Mouse (Mus musculus): Measurements from ENCODE around the gene Sdk1.
A peak's percentile ranks its signal among the peaks of the same experiment; 100 is the strongest.

Sdk1 gene

GRCm38 (mm10) chr5:141240841-141241543, at the start of gene Sdk1:
TSS of gene Sdk1 (plus strand) at chr5:141241490.
- DNase-seq, result peak; percentile 88 to 91

DNA sequence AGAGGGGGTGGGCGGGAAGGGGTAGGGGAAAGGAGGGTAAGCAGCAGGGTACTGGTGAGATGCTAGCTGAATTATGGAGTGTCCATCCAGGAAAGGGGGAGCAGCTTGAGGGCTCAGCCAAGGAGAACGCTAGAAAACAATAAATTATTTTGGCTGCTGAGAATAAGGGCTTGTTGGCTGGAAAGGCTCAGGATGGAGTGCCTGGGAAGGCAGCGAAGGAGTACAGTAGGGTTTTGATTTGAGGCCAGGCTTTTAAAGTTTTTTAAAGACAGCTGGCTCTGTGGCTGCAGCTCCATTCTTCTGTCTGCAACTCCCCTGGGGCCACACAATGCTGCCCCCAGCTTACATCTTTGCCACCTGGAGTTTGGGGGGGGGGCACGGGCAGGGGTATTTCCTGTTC, 44.0 kb upstream of the Sdk1 start:
- no peak for DNase-seq

DNA sequence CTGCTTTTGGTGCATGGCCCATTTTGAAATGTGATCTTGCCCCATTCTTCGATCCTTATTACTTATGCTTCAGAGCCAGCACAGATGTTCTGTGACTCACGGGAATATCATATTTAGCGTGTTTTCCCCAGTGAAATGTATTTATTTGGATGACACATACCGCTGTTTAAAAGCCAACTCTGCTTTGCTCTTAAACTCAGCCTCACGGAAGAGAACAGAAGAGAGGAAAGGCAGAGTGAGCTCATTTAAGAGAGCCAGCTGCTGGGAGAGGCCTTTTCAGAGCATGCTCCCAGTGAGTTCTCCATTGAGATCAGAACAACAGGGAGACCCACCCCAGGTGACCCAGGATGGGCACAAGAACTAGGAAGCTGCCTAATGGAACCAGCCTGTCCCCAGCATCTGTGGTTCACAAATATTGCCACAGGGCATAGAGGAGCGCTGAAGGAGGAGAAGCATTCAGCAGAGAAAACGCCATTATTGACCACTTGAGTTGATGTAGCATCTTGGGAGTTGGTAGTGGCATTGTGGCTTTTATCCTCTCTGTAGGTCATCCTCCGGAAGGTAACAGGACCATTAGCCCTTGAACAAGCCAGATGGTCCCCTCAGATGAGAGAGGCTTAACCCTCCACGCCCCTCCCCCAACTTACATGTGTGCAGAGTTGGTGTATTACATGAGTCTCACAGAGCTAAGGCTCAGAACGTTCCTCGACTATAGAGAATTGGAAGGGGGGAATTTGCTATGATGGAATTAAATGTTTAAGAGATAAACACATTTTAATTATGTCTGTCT, 38.8 kb upstream of the Sdk1 start:
- DNase-seq, result no peak

DNA sequence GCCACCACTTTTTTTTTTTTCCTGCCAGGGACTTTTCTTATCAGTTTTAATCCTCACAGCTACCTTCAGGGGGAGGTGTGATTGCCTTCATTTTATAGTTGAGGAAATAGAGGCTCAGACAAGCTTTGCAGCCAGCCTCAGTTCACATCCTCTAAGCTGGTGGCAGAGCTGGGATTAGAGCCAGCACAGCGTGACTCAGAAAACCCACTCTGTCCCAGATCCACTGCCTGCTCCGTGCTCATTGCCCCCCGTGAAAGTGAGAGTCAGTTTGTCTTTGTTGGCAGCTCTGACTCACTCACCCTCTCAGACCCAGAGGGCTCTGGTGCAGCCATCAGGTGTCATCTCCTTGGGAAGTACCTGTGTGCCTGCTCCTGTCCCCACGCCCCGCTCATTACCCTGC, 34.2 kb upstream of the Sdk1 start:
- DNase-seq, result no peak

DNA sequence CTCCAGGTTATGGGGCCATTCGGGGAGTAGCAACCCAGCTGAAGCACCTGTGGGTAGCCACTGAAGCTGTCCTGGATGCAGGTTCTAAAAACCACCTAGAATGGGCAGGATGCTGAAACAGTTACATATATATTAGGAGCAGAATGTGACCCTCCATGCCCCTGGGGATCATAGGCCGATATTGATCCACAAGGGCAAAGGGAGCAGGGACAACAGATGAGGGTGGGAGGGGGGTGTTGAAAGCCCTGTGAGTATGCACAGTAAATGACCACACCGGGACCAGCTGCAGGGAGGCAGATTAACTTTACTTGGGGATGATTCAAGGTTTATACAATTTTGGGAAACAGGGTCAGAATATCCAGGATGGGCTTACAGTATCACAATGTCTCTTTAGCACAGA, 16.0 kb upstream of the Sdk1 start:
- no peak for DNase-seq

DNA sequence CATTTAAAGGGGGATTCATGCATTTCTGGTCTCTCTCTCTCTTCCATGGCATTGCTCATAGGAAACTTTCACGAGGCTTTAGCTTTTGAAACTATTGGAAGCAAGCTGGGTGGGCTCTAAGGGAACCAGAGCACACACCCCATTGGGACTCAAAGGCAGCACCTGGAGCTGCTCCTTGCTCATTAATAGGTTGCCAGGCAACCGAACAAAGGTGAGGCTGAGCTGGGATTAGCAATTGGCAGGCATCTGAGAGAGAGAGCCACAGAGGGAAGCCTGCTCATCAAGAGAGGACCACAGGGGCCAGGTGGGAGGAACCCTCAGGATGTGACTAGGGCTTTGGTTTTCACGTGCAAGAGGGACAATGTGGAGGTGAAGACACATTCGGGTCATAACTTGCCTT, 7.0 kb upstream of the Sdk1 start:
- DNase-seq, result no peak

DNA sequence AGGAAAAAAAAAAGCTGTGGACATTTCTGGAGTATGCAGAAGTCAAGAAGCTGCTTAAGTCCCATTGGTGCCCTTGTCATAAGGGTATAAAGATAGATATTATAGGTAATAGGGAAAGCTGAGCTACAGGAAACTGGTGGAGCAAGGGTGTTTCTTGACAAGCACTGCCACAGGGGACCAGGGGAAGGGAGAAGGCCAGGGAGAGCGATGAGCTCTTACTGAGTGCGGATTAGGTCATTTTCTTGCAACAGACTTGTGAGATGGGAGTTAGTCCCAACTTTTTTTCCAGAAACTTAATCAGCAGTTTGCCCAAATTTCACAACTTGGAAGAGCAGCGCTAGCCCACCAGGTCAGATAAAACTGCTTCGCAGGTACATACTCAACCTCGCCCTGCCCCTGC, 1.9 kb upstream of the Sdk1 start:
- no peak for DNase-seq

DNA sequence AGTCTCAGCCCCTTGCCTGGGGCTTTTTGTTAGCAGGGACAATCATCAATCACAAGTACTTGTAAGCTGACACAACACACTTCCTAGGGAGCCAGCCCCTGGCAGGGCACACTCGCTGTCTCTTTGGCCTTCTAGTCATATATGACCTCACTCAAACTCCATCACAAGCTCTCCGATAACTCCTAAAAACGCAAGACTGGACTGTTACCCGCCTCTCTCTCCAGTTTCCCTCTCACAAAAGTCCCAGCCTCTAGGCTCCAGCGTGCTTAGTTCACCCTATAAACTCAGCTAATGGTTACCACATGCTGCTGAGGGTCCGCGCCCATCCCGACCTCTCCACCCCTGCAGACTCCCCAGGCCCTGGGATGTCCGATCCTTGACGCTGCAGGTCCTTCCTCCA, 849 bp upstream of the Sdk1 start:
- DNase-seq, result no peak

DNA sequence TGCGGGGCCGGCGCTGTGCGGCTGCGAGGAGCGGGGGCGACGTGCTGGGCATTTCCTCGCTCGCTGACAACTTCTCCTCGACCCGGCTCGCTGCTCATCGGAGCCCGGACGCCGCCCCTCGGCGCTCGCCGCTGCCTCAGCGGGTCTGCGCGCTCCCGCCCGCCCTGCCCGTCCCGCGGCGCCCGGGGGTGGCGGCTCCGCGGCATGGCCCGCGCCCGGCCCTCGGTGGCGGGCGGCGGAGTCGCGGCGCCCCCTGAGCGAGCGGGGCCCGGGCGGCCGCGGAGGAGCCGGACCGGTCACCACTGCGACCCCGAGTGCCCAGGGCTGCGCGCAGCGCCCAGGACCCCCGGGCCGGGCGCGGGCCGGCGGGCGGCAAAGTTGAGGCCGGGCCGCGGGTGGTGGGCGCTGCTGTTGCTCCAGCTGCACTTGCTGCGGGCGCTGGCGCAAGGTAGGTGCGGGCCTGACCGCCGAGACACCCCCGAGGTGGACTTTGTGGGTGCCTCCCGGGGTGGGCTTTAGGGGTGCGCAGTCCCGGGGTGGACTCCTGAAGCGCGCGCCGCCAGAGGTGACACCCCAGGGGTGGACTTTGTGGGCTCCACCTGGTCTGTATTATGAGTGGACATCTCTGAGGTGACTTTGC, 475 bp downstream of the Sdk1 start:
- DNase-seq, result peak in 1 of 2 experiments; percentile 17

DNA sequence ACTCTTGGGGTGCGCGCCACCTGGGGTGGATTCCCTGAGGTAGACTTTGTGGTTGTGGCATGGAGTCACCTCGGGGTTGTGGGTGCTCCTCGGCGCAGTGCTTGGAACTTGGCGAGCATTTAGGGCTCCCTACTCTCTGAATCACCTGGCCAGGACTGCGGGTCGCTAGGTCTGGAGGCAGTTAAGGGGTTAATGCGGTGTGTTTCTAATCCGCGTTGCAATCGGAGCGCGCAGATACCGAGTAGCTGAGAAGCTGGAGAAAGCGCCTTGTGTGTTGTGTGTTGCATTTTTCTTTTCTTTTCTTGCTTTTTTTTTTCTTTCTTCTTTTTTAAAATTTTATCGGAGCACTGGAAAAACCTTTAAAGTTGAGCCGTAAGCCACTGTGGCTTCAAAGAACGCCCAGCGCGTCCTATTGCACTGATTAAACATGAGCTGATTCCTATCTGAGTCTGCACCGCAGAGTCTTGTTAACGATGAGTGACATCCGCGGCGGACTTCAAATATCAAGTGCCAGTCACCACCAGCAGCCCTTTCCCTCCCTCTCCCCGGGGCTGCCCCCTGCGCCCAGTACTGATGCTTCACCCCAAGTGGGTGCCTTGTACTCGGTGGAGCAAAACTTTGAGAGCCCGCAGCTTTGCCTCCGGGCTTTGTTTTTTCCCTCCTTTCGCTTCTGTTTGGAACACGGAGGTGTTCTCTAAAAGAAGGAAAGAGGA, 2.1 kb downstream of the Sdk1 start:
- no peak for DNase-seq

DNA sequence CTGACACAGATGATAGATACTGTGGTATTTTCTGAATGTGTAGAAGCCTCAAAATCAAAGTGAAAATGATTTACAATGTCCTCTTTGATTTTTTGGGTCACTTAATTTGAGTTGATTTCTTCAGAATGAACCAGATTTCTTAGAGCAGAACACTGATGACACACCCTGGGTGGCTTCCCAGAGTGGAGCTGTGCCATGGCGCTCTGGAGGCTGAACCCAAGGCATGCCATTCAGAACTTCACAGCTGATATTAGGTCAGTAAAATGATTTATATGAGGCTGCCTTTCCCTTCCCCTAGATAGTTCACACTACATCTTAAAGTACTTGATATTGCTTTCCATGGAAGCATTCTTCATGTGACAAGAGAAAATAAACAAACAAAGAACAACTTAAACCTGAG, 23.0 kb downstream of the Sdk1 start:
- DNase-seq, result no peak

DNA sequence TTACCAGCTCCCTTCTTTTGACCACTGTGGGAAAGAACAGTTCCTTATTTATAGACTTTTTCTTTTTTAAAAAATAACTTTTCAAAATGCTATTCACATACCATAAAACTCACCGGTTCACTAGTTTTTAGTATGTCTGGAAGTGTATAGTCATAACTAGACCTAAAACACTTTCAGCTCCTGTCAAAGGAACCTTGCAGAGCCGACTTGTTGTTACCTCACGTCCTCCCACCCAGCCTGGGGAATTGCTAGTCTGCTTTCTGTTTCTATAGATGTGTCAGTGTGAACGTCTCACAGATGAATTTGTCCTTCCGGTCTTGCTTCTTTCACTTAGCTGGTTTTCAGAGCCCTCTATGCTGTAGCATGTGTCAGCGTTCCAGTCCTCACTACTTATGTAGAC, 35.8 kb downstream of the Sdk1 start:
- DNase-seq, result no peak

DNA sequence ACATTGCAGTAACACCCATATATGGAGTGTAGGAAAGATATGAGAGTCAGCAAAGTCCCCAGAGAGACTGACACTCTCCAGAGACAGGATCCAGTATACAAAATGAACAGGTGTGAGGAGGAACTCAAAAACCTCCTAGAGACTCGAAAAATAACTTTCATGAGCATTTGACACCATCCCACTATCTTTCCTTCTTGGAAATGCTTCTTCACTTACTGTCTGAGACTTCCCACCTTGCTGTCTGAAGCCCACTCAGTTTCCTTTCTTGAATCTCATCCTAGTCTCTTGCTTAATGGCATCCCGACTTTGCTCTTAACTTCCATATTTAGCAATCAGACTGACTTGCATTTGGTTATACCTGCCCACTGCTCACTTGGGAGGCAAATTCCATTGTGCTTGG, 40.5 kb downstream of the Sdk1 start:
- DNase-seq, result no peak

DNA sequence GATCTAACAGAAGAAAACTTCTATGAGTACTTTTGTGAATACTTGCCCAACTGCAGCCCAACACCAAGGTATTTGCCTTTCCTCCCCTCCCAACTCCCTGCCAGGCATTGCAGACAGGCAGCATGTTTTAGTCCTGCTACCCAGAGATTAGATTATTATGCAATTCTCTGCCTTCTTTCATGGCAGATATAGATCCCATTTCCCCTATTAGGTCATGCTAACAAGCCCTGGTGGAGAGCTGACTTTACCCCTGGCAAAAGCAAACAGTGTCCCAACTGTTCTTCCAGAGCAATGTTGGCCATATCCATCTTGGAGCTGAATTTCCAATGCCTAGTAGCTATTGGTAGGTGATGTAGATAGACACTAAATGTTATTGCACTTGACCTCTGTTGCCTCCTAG, 48.3 kb downstream of the Sdk1 start:
- DNase-seq, result no peak

GRCm38 (mm10) chr5:141295240-141295639, 54.0 kb downstream of the Sdk1 start:
- no peak for DNase-seq

DNA sequence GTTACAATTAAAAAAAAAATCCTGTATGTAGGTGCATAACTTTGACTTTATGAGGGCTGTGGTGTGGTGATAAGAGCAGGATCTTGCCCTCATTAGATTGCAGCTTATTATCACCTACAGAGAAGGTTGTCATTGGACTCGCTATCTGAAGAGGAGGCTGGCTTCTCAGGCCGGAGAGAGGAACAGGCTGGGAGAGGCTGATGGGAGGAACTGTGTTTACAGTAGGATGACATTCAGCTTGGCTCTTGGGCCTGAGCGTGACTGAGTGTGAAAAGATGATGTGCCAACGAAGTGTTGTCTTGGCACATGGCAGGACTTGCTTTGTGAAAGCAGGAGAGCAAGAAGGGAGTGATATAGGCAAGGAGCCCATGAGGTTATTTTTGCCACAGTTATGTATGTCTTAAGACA, 61.0 kb downstream of the Sdk1 start:
- DNase-seq, result no peak

GRCm38 (mm10) chr5:141303746-141304145, 62.5 kb downstream of the Sdk1 start:
- DNase-seq, result no peak

DNA sequence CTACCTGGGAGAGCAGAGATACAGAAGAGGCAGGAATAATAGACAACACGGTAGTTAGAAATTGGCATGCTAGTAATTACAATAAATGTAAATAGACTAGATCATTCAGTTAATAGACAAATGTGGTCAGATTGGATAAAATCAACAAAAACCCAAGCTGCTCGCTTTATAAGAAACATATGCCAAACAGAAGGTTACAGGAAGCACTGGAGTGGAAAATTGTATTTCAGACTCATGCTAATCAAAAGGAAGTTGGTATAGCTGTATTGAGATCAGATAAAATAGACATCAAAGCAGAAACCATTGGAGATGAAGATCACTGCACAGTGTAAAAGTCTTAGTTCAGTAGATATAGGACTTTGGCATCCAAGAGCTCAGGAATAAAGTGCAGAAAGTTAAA, 63.4 kb downstream of the Sdk1 start:
- no peak for DNase-seq

DNA sequence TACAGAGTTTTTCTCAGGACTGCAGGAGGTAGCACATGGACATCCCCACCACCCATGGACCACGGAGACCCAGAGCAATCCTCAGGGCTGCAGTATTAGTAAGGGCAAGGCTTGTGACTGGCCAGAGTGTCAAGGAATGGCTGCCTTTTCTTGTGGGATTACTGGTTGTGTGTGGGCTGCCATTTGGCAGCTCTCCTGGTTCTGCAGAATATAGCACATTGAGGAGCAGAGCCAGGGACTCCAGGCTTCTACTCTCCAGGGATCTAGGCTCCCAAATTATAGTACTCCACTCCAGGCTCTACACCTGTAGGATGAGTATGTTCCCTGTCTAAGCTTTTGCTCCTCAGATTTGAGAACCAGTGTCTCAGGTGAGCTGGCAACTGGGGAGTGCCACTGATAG, 69.4 kb downstream of the Sdk1 start:
- DNase-seq, result no peak

- no peak for DNase-seq
Measured at GRCm38 (mm10) chr5:141311801-141312200, 70.5 kb downstream of the Sdk1 start.

DNA sequence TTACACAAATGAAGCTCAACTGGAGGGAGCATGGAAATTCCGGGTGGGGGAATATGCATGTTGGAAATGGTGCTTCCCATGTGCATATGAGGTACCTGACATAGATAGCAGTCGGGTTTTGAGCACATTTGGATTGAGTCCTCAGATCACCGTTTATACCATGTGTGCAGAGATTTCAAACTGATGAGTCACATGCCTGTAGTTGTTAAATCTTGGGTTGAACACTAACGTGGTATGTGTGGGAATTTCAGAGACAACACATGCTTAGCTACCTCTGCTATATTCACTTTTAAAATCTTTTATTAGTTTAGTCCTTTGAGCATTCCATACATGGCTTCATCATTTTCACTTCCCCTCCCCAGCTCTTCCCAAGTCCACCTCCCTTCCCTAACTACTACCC, 71.0 kb downstream of the Sdk1 start:
- DNase-seq, result no peak

DNA sequence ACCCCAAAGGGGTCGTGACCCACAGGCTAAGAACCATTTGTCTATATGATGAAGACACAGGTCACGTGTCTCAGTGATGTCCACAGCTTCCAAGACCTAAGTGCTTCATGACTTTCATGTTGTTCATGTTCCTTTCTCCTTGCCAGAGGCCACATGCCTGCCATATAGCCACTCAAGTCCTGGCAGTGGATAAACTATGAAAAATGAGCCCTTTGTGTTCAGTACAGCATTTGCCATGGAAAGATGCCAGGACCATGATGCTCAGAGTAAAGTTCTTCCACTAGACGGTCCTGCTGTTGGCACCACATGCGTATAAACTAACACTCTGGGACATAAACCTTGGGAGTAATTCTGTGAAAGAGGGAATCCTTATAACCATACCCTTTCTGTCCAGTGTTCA, 75.8 kb downstream of the Sdk1 start:
- DNase-seq, result no peak

GRCm38 (mm10) chr5:141324910-141325309, 83.6 kb downstream of the Sdk1 start:
- DNase-seq, result no peak

All from thymus, postnatal 36 days (tissue).